Mouse (Mus musculus) testis, postnatal 10 days (tissue): ENCODE measurements around the gene Pde4dip.

Experiments used
- DNase-seq: peaks from one replicate; pipeline ENCODE4 v3.0.0; 2021; ENCODE audit warnings: low spot score

Pde4dip gene

DNA sequence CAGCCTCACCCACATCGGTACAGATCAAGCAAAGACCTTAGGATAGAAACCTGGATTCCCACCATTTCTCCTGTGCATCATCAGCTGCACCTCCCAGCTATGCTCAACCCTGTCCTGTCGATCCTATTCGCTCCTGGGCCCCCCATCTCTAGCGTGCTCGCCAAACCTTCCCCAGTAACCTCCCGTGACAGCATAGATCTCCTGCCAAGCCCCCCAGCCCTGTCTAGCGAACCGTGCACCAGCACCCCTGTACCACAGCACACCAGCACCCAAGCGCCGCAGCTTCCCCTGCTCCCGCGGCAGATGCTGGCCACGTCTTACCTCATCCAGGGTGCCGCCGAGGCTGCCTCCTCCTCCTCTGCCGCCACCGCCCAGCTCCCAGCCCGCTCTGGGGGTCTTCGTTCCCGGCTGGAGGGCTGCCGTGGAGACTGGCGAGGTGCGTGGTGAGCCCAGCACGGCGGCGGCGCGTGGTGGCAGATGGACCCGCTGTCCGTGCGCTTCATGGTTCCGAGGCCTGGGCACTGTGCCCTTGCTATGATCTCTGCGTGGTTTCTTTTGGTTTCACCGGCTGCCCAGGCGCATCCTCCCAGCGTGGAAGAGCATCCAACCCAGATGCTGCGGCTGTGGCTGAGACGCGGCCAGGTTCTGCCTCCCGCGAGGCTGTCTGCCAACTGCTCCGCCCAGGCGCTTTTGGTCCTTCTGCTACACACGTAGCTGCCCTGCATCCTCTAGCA is at the start of gene Pde4dip:
Pde4dip (minus strand) TSS at position 540 of the 734 bp plus-strand sequence.
- DNase-seq: peak; percentile 49

DNA sequence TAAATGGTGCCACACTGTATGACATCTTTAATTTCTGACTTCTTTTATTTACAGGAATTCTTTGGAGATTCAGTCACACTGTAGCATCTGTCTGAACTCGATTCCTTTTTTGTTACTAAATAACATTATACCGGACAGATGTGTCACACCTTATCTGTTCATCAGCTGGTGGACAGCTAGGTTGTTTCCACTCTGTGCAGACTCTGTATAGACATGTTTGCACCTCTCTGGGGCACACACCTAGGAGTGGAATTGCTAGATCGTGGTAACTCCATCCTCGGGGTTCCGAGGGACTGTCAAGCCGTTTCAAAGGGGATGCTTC is 49.4 kb upstream of the Pde4dip start:
- DNase-seq: no peak

DNA sequence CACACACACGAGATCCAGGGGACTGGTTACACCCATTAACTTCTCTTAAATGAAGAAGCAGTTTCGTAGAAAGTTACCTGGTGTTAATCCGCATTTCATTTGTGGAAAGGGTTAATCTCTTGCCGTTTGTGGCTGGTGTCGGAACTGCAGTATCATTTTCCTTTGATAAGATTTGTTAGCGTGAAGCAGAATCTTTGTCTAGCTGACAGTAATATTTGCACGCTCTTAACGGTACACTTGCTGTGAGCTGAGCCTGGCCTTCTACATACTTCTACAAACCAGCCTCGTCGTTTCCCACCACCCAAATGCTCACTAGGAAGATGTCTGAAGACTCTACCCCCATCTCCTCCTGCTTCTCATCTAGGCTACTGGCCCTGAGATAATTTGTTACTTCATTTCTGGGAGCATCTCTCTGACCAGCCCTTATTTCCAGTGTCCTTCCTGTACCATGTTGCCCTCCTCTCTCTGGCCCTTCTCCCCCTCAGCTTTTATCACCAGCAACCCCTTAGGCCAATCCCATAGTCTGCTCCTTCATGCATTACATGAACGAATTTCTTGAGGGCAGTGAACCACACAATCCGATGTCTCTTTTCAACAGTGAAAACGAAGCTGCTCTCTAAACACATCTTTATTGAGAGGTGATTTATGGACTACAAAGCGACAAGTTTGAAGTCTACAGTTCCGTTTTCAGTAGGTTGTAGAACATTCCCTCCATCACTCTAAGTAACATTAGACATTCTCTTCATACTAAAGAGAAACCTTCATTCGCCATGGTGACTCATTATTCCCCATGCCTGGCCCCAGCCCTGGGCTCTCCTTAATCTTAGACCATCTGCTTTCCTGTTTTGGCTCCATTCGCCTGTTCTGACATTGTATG is 48.8 kb upstream of the Pde4dip start:
- DNase-seq: no peak

DNA sequence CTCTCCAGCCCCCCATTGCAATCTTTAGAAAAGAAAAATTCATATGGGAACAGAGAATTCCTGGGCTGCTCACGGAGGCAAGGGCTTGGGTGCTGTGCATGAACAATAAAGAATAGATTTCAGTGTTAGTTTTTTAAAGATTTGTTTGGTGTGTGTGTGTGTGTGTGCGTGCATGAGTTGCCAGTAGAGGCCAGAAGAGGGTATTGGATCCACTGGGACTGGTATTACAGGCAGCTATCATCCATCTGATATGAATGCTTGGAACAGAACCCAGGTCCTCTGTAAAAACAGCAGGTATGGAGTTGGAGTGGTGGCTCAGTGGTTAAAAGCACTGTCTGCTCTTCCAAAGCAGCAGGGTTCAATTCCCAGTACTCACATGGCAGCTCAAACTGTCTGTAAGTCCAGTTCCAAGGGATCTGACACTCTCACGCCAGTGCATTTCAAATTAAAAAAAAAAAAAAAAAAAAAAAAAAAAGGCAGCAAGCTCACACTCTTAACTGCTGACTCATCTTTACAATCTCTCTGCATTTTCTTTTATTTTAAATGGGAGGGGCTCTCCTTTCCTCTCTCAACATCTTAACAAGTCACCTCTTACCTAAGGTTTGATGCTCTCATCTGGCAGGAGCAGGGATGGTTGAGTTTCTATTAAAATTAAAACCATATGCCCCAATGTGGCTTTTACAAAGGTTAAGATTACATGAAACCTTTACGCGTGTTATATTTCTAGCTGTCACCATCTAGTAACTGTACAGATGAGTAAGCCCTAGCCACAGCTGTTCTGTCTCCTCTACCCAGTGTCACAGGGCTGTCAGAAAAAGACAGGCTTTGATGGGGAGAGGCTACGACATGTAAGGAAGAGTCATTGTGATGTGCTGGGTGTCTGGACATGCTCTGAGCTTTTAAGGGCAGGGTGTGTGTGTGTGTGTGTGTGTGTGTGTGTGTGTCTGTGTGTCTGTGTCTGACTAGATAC is 46.1 kb upstream of the Pde4dip start:
- DNase-seq: no peak

DNA sequence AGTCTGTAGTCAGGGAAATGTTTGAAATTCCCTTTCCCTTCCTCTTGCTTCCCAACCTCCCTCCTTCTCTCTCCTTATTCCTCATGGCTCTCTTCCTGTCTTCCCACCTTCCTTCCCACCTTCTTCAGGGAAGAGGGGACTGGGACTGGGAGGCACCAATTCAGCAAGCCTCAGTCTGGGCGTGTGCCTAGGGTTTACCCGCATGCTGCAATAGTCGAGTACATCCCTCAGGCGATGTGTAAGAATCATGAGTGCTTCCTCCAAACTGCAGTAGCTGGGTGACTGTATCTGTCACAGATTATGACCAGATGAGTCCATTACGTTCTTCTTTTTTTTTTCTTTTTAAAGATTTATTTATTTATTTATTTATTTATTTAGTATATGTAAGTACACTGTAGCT is 45.3 kb upstream of the Pde4dip start:
- no peak for DNase-seq

DNA sequence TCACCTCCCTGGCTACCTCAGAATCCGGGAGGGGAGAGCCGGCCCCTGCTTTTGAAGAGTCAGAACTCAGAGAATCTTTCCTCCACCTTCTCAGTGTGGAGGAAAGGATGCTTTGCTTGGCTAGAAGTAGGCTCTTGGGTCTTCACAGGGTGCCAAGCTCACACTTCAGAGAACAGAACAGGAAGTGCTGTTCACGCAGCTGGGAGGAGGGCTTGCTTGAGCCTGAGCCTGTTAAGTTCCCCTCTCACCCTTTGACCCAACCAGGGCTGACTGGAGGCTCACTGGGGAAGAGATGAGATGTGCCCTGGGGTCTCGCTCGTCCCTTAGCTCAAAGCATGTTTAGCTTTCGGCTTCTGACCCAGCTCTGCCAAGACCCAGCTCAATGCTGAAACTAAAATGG is 44.7 kb upstream of the Pde4dip start:
- no peak for DNase-seq

DNA sequence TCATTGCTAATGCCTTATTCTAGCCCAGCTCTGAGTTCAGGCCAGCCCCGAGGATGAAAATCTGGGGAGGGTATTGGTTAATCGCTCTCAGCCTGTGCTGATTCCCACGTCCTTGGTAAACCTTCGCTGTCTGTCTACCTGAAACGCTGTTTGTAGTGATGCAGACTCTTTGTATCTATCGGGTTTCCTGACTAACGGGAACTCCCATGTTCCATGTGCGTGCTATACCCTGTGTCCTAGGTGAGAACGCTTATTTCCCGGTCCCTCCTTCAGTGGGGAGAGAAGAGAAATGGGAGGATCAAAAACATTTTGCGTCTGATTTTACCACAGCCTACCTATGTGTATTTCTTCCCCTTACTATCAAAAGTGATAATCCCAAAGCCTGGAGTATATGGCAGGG is 44.3 kb upstream of the Pde4dip start:
- no peak for DNase-seq

DNA sequence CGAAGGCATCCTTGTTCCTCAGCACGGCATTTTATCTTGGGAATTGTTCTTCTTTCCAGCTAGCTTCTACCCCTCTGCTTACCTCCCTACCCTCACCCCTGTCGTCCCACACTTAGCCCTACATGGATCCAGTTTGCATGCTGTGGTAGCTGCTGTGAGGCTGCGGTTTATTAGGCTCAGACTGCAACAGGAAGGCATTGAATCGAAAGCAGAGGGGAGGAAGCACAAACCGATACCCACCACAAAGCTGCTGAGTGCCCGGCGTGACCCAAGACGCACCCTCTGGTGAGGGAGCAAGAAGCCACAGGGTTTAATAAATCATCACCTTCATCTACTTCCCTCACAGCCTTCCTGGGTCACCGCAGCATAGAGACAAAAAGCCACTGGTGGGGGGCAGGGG is 43.6 kb upstream of the Pde4dip start:
- DNase-seq: no peak

DNA sequence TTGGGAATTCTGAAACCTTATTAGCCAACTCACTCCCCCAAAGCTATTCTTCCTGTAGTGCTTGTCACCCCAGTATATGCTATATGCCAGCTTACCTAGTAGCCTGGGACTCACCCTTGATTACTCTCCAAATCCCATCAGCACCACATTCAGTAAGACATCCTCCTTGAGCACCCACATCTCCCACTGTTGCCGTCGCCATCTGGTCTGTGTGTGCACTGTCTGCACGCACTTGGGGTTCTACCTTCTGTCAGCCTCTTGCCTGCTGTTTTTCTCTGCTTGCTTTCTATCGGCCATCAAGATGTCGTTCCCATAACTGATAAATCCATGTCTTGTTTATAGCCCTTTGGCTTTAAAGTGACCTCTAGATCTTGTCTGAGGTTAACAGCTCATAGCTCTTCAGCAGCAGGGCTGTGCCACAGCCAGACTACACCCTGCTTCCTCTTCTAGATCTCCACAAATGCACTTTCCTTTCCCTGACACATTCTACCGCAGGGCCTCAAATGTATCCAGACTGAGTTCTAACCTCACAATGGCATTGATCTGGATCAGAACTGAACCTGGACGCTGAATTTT is 42.9 kb upstream of the Pde4dip start:
- no peak for DNase-seq

DNA sequence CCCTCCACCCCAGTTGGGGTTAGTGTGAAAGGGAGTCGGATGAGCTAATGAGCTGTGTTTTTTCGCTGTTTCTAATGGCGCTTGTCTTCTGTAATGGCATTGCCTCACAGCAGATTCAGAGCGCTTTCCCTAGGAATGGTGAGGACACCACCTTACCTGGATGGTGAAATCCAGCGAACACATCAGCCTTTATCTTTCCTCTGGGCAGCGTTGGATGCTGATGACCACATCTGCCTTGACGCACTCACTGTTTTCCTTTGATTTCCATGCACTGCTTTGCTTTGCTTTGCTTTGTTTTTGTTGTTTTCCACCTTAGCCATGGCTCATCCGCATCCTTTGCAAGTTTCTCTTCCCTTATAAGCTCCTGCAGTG is 42.3 kb upstream of the Pde4dip start:
- no peak for DNase-seq

DNA sequence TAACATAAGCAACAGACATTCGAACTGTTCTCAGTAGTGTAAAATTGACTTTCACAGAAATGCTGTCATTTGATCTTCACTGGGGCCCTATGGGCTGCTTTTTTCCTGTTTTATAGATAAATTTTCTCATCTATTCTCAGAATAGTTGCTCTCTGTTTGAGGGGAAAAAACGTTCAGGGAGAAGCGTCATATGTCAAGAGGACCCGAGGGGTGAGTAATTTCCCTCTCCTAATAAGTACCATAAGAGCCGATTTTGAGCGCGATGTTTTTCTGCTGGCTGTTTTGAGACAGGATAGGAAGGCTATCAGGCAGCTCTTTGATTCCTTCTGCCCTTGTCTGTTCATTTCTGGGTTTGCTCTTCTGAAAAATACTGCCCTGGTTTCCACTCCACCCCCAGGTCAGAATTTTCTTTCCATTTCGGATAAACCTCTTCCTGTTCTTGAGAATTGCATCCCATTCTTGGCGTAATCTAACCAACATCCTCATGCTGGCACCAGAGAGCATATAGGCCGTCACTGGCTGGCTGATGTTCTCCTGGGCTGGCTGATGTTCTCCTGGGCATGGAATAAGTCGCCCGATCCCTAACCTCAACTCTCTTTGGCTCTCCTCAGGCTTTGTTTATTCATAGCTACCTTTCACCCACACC is 41.8 kb upstream of the Pde4dip start:
- no peak for DNase-seq

DNA sequence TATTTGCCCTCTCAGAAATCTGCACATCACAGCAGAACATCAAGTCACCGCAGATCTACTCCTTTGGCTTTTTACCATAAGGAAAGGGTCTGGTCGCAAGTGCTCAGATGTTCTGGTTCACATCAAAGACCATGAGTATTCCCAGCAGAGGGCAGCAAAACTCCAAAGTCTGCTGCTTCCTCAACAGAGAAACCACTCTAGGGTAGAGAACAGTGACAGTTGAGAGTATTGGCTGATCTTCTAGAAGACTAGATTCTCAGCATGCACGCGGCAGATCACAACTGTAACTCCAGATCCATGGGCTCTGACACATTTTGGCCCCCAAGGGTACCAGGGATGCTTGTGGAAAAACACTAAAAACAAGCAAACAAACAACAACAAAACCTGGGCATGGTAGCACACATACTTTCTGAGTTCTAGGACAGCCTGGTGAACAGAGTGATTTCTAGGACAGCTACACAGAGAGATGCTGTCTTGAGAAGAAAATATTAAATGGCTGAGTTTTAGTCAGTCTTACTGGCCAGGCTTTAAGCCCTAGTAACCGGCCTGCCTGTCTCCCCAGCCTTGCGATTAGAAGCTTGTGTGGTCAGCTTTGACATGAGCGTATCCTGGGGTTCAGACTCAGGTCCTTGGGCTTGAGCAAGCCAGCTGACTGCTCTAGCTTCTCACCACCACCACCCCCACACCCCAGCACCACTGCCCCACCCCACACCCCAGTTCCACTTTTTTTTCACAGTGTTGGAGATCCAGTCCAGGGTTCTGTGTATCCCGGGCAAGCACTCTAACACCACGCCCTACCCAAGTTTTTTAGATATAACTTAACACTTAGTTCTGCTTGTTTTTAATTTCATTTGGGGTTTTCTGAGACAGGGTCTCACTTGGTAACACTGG is 40.7 kb upstream of the Pde4dip start:
- DNase-seq: peak; percentile 88

DNA sequence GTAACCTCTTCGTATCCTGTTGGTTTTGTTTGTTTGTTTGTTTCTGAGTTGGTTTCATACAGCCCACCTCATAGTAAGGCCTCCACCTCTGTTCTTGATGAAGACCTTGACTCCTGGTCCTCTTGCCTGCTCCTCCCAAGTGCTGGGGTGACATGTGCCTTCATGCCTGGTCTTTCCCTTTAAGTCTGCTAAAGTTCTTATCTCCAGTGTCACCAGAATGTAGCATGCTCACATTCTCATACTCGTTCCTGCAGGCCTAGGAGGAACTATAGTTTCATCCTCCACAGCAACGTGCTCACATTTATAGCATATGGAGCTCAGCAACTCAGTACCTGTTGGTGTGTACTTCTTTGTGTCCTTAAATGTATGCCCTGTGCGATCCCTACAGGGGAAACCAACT is 38.8 kb upstream of the Pde4dip start:
- DNase-seq: no peak

DNA sequence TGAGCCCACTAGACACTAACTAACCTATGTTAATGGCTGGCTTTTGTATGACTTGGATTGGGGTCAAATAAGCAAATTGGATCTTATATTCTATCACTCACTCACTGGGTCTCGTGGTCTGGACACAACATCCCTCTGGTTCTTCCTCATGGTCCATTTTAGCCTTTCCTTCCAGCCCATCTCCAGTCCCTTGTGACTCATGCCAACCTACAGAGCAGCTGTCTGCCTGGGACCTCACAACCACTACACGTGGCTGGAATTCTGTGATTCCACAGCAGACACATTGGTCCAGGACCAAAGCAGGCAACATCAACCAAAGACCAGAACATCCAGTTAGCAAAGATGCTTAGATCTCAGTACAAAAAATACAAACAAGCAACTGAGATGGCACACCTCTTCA is 36.7 kb upstream of the Pde4dip start:
- DNase-seq: no peak

DNA sequence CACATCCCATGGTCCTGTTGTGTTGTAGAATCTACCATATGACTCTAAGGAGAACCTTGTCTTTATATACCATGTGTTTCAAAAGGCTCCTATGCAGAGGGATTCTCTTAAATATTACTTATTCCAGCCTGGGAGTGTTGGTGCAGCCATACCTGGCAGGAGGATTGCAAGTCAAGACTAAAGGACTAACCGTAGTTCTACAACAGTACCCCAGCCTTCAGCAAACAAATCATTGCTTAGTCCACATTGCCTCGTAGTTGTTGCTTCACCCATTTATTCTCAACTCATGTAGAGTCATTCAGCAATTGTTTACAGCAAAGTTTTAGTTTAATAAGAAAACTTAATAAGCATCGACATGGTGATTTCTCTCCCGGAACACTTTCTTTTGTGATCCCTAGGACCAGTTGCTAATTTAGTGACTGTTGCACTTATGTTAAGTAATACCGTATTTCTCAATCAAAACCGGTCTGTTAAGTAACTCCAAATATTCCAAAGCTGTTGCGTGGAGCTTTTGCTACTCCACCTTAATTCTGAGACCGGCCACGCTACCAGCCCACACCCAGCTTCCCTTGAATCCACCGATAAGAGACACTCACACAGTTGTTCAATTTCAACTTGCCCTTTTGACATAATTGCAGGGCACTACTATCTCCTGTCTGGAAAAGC is 30.5 kb upstream of the Pde4dip start:
- DNase-seq: no peak

DNA sequence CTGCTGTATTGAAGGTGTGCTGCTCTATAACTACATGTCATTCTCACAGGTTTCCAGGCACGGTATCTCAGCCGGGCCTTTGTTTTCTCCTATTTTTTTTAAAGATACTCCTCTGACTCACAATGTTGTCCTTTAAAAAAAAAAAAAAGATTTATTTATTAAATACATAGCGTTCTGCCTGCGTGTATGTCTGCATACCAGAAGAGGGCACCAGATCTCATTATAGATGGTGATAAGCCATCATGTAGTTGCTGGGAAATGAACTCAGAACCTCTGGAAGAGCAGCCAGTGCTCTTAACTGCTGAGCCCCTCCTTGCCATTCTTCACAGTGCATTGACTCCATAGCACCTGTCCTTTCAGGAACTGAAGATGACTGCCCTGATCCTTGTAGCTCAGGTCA is 26.6 kb upstream of the Pde4dip start:
- DNase-seq: no peak

DNA sequence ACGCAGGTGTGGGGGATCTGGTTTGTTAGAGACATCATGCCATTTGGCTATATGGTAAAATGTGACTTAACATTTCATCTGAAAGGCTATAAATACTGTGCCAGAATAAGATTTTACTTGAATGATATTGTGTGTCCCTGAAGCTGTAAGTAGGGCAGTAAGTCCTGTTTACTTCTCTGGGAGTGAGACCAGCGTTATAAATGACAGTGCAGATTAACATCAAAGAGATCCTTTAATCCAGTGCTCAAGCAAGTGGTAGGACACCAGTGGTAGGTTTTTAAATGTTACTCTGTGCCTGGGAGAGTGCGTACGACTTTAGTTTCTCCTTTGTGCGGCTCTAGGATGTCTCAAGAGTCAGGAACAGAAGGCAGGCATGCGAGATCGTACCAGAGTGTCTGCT is 22.6 kb upstream of the Pde4dip start:
- no peak for DNase-seq

DNA sequence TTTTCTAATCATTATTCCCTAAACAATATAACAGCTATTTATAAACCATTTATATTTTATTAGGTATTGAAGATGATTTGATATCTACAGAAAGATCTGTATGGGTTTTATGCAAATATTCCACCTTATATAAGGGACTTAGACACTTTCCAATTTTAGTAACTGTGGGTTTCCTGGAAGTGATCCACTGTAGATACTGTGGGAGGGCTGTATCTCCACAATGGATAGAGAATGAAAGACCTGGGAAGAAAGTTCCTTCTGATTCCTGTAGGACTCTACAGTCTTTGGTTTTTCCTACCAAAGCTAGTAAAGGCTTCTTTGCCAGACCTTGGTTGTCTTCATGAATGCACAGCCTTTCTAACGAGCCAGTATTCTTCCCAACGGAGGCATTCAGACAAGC is 21.2 kb upstream of the Pde4dip start:
- no peak for DNase-seq

DNA sequence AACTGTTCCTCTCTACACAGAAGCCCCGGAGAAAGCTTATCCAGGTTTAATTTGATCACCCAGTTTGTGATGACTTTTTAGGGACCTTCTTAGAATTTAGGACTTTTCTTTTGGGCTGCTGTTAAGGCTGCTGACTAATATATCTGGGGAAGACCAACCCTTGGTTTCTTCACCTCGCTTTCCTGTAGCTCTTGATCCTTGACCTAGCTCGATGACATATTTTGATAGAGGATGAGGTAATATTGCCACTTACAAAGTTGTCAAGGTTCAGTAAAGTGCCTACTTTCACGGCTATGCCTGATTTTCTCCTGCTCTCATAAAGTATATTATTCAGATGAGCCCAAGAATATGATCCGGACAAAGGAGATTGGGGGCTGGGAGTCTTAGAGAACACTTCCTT is 13.1 kb upstream of the Pde4dip start:
- DNase-seq: no peak
